Mouse (Mus musculus) embryonic fibroblast, embryonic 13.5 days (primary cell): ENCODE data around the gene 1190002N15Rik. TPM values are rescaled to one million over a fixed set of nuclear protein-coding genes. Genes with fewer than 3 reads are reported as not detected.

Source experiments
- H3K27ac ChIP-seq: 2 replicates; pipeline ENCODE4 v1.5.1; 2012; ENCODE audit warnings: low read length, control low read depth, inconsistent platforms; ENCODE audit not compliant: insufficient read depth
- H3K4me1 ChIP-seq: 2 replicates; pipeline ENCODE4 v1.6.1; 2011; ENCODE audit warnings: low read length; ENCODE audit not compliant: control insufficient read depth, insufficient read depth
- H3K4me3 ChIP-seq: 2 replicates; pipeline ENCODE4 v1.5.1; 2011; ENCODE audit warnings: mild to moderate bottlenecking, control low read depth, low read length; ENCODE audit not compliant: insufficient read depth
- CTCF ChIP-seq: IDR thresholded peaks from 2 replicates; pipeline ENCODE4 v1.5.1; 2011; ENCODE audit warnings: mild to moderate bottlenecking, control low read depth, low read length, moderate library complexity, borderline replicate concordance; ENCODE audit not compliant: insufficient read depth
- POLR2A ChIP-seq: IDR thresholded peaks from 2 replicates; pipeline ENCODE4 v1.6.1; 2011; ENCODE audit warnings: low read depth, mild to moderate bottlenecking, control low read depth, low read length, moderate library complexity
- polyA plus RNA-seq: library from polyadenylated mRNA; stranded (reverse); fragments of >200 nt; gene quantifications from 2 replicates; pipeline ENCODE4 v1.2.4, GENCODE M21; 2011; ENCODE audit warnings: low read depth; ENCODE audit not compliant: missing spikeins, insufficient read length

1190002N15Rik gene
- polyA plus RNA-seq, 1 experiment, result 38.2 TPM

DNA sequence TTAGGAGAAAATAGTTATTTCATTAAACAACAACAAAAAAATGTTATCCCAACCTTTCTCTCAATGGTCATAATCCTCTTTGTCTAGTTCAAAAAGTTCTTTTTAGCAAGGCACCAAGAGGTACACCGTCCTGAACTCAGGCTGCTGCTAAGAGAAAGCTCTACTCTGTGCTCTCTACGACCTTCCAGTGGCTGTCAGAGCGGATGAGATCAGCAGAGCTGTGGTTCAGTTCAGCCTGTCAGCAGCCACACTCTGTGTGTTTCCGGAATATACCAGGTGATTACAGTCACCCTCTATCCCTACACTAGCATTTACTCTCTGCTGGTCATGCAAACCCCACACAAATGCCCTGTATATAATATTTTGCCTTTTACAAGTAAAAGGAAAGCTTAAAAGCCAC is 4.2 kb downstream of the 1190002N15Rik start:
- H3K27ac ChIP-seq, result no peak overlapping the region
- no peak for TF ChIP-seq CTCF
- no peak for TF ChIP-seq POLR2A
- H3K4me3 ChIP-seq, result no peak overlapping the region
- H3K4me1 ChIP-seq, result peaks cover 2% of the 10 kb centered on the region; the same call in 1 of the 2 replicates

DNA sequence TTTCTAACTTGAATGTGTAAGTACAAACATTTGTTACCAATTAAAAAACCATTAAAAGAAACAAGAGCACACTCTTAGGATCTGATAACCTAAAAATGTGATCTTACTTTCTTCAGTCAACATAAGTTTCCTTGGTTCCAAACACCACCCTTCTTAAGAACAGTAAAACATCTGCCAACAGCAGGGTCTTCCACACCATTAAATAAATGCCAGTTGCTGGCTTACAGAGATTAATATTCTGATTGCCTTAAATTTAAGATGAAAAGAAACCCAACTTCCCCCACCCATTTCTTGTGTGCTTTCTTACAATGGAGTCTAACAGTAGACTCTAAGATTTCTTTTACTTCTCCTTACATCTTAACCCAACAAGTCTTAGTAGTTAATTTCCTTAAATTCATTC is 7.9 kb downstream of the 1190002N15Rik start:
- TF ChIP-seq CTCF (no peak), POLR2A (no peak)
- no peak overlapping the region for H3K4me3 ChIP-seq
- H3K4me1 ChIP-seq, result peaks cover 2% of the 10 kb centered on the region; the same call in 1 of the 2 replicates
- no peak overlapping the region for H3K27ac ChIP-seq

DNA sequence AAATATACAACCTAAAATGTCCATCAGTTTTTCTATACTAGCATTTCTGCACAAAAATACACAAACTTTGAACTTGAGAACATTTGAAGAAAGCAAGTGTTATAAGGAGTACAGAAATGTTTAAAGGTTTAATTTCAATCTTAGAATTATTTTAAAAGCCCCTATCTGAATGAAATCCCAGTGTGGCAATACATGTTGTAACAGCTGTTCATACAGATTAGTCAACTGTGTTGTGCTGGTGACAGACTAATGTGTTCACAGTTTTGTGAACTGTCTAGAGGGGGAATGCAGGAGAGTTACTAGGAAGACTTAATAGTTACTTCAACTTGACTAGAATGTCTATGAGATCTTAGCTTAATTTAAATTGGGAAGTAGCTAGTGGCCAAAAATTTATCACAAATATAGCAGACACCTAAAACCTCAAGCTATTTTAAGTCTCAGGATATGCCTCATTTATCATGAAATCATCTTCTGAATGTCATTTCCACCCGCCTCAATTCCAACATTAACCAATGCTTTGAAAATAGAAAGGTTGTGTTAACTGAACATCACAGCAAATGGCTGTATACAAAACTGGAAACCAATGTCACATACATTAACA is 8.6 kb downstream of the 1190002N15Rik start:
- no peak overlapping the region for H3K27ac ChIP-seq
- no peak overlapping the region for H3K4me3 ChIP-seq
- H3K4me1 ChIP-seq, result no peaks in the 10 kb centered on the region; the same call in 1 of the 2 replicates
- TF ChIP-seq CTCF (no peak), POLR2A (no peak)

DNA sequence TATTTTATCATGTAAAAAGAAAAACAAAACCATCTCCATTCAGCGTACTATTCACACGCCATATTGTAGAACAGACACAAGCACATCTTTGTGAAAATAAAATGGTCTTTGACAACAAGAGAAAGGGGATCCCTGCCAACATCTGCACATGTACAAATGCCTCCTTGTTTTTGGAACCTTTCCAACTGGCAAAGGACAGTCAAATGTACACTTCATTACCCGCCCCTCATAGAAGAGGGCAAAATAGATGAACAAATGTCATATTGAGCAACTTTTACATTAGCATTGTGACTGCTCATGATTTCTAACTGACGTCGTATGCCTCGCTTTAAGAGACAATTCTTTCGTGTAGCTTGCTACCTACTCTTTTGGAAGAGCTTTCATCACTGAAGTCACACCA is 11.4 kb downstream of the 1190002N15Rik start:
- TF ChIP-seq CTCF (no peak), POLR2A (no peak)
- Histone ChIP-seq H3K27ac (no peak overlapping the region), H3K4me1 (no peaks in the 10 kb centered on the region), H3K4me3 (no peak overlapping the region)

DNA sequence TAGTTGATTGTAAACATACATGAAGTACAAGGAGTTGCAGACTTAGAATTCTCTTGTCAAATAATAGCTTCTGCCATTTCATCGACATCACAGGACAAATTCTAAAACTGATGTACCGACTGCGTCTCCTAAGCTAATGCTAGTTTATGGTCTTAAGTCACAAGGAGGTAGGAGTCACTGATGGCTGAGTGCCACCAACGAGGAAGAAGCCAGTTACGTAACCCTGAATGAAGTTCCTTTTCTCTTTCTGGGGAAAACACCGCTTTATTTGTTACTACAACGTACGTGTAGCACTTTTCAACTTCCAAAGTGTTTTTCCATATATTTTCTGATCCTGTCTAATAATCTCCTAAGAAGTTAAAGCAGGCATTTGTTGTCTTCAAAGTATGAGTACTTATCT is 25.6 kb downstream of the 1190002N15Rik start:
- Histone ChIP-seq H3K27ac (no peak overlapping the region), H3K4me1 (no peaks in the 10 kb centered on the region), H3K4me3 (no peak overlapping the region)
- no peak for TF ChIP-seq POLR2A
- TF ChIP-seq CTCF, result no peak

DNA sequence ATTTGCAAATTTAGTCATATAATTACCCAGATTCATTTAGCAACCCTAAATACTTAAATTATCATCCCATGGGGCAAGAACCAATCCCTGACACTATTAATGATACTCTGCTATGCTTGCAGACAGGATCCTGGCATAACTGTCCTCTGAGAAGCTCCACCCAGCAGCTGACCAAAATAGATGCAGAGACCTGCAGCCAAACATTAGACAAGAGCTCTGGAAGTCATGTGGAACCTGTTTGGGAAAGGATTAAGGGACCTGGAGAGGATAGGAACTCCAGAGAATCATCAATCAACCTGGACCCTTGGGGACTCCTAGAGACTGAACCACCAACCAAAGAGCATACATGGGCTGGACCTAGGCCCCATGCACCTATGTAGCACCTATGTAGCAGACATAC is 26.7 kb downstream of the 1190002N15Rik start:
- TF ChIP-seq POLR2A (no peak), CTCF (no peak)
- Histone ChIP-seq H3K27ac (no peak overlapping the region), H3K4me3 (no peak overlapping the region), H3K4me1 (no peaks in the 10 kb centered on the region)

DNA sequence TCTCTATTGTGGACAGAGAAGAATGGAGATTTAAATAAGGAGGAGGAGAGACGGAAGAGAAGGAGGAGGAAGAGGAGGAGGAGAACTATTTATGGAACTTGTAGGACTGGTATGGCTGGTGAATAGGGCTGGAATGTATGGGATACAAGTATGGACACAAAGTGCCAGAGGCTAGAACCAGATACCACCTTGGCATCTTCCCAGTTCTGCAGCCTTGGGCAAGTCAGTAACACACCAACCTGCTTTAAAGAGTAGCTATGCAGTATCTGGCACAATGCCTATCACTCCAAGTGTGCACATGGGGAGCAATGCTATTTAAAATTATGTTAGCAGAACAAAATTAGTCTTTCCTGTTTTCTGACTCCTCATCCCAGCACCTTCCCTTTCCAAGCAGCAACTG is 30.9 kb downstream of the 1190002N15Rik start:
- no peaks in the 10 kb centered on the region for H3K4me1 ChIP-seq
- H3K27ac ChIP-seq, result no peak overlapping the region
- H3K4me3 ChIP-seq, result no peak overlapping the region
- TF ChIP-seq POLR2A (no peak), CTCF (no peak)

DNA sequence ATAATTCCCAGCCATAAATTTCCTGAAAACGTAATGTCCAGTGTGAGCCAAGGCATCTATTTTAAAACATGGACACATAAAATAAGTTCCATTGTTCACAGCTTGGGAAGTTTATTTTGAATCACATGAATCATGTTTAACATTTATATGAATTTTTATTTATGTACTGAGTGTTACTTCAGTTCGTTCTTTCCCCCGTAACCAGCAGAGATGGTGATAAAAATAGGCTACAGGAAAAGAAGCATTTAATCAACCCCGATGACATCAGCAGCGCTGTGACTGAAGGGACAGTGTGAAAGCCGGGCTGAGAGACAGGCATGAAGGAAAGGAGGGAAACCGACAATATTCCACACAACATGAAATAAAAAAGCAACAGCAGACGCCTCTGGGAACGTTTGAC is 46.4 kb downstream of the 1190002N15Rik start:
- Histone ChIP-seq H3K4me3 (no peak overlapping the region), H3K27ac (no peak overlapping the region), H3K4me1 (no peaks in the 10 kb centered on the region)
- no peak for TF ChIP-seq POLR2A
- TF ChIP-seq CTCF, result no peak

DNA sequence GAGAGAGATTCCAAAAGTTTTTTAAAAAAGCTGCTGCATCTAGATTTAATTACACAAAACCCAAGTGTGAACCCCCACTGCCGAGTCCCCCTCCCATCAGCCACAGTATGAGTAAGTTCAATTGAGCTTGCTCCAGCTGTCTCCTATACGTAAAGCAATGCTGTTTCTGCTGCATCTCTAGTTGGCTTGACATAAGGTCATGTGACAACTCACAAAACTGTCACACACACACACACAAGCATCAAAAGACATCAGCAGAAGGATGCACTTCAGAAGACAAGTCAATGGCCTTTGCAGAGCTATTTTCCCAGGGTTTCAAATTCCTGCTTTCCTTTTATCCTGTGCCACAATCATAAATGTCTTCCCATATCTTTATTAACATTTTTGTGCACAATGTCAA is 49.9 kb downstream of the 1190002N15Rik start:
- no peak for TF ChIP-seq CTCF
- no peak for TF ChIP-seq POLR2A
- no peaks in the 10 kb centered on the region for H3K4me1 ChIP-seq
- no peak overlapping the region for H3K27ac ChIP-seq
- H3K4me3 ChIP-seq, result no peak overlapping the region

DNA sequence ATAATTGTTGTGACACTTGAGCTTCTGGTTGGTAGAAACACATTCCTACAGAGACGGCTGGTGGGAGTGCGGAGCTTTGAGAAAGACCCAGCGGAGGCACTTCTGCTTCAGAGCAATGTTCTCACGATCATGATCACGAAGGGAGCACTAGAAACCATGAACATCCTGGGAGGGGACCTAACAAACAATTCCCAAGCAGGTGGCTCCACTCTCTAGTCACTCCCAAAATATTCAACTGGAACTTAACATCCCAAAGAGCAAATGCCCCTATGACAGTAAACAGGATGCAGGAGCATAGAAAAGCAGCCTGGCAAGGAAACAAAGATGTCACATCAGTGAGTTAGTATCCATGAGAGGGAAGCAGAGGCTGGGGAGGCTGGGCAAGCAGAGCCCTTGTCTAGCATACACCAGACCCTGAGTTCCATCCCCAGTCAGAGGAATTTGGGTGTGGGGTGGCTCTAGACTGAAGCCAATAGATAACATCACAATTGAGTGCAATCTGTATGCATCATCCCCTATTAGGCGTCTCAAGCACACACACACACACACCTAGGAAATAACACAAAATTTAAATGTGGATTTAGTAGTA is 54.5 kb downstream of the 1190002N15Rik start:
- Histone ChIP-seq H3K4me1 (no peaks in the 10 kb centered on the region), H3K27ac (no peak overlapping the region), H3K4me3 (no peak overlapping the region)
- TF ChIP-seq POLR2A, result no peak
- TF ChIP-seq CTCF, result no peak
